Mouse (Mus musculus) heart, embryonic 14.5 days (tissue): ENCODE measurements around the gene Zp1. TPM values are rescaled to one million over a fixed set of nuclear protein-coding genes. Genes with fewer than 3 reads are reported as not detected.

ENCODE experiments used
- ATAC-seq: fragments of 200-750 bp; cut with Nextera tagmentation; 2 replicates; pipeline ENCODE4 v1.8.0; 2017; ENCODE audit warnings: low read depth, moderate TSS enrichment; ENCODE audit not compliant: insufficient number of reproducible peaks, insufficient read depth, low FRiP score
- H3K27ac ChIP-seq, 2 experiments: fragments of 200-500 bp in 1 of 2; fragments of 300-500 bp in 1 of 2; sonication (generic) in 1 of 2; replicated peaks in 1 of 2; 2 replicates each; pipeline ENCODE4 v1.5.1; 2012 to 2014; ENCODE audit warnings: low read depth in 2 of 2, low read length in 2 of 2, control low read depth in 1 of 2, mild to moderate bottlenecking in 1 of 2, mixed read lengths in 1 of 2; ENCODE audit not compliant: control insufficient read depth in 1 of 2, insufficient read depth in 1 of 2
- H3K27me3 ChIP-seq: fragments of 300-500 bp; sonication (generic); 2 replicates; pipeline ENCODE4 v1.6.1; 2014; ENCODE audit warnings: mild to moderate bottlenecking, low read length, control low read depth; ENCODE audit not compliant: control insufficient read depth, insufficient read depth
- H3K36me3 ChIP-seq: fragments of 300-500 bp; sonication (generic); 2 replicates; pipeline ENCODE4 v1.6.1; 2014; ENCODE audit warnings: mild to moderate bottlenecking, control low read depth, low read length, mixed read lengths; ENCODE audit not compliant: control insufficient read depth, insufficient read depth
- H3K4me1 ChIP-seq, 2 experiments: fragments of 200-500 bp in 1 of 2; fragments of 300-500 bp in 1 of 2; sonication (generic) in 1 of 2; 2 replicates each; pipeline ENCODE4 v1.6.1; 2012 to 2014; ENCODE audit warnings: low read length in 2 of 2, control low read depth in 1 of 2, mixed read lengths in 1 of 2; ENCODE audit not compliant: control insufficient read depth in 2 of 2, insufficient read depth in 2 of 2
- H3K4me2 ChIP-seq: fragments of 300-500 bp; sonication (generic); 2 replicates; pipeline ENCODE4 v1.6.1; 2014; ENCODE audit warnings: mild to moderate bottlenecking, low read length
- H3K4me3 ChIP-seq, 2 experiments: fragments of 200-500 bp in 1 of 2; fragments of 300-500 bp in 1 of 2; sonication (generic) in 1 of 2; 2 replicates each; pipeline ENCODE4 v1.5.1; 2012 to 2014; ENCODE audit warnings: low read length in 2 of 2, mild to moderate bottlenecking in 2 of 2, control low read depth in 1 of 2, low read depth in 1 of 2, moderate library complexity in 1 of 2; ENCODE audit not compliant: control insufficient read depth in 1 of 2, insufficient read depth in 1 of 2
- H3K9ac ChIP-seq: fragments of 300-500 bp; sonication (generic); 2 replicates; pipeline ENCODE4 v1.6.1; 2014; ENCODE audit warnings: mild to moderate bottlenecking, low read length
- H3K9me3 ChIP-seq: fragments of 300-500 bp; sonication (generic); 2 replicates; pipeline ENCODE4 v1.6.1; 2016; ENCODE audit warnings: low read length, control low read depth; ENCODE audit not compliant: control insufficient read depth
- WGBS: fragments of 180-500 bp; shearing (Covaris S2); extraction: QIAGEN DNeasy Blood & Tissue Kit; methylation state at CpG from one replicate; pipeline ENCODE4 v1.1.7; 2014; 5-methylcytosine and 5-hydroxymethylcytosine counted together
- polyA plus RNA-seq: library from polyadenylated mRNA; unstranded; fragments of >200 nt; fragmentation: Nextera tagmentation; extraction: Ambion mirVana; gene quantifications from 2 replicates; pipeline ENCODE4 v1.2.1, GENCODE M21; 2014

Gene Zp1
- polyA plus RNA-seq, 1 experiment from 2014 or later: not detected

DNA sequence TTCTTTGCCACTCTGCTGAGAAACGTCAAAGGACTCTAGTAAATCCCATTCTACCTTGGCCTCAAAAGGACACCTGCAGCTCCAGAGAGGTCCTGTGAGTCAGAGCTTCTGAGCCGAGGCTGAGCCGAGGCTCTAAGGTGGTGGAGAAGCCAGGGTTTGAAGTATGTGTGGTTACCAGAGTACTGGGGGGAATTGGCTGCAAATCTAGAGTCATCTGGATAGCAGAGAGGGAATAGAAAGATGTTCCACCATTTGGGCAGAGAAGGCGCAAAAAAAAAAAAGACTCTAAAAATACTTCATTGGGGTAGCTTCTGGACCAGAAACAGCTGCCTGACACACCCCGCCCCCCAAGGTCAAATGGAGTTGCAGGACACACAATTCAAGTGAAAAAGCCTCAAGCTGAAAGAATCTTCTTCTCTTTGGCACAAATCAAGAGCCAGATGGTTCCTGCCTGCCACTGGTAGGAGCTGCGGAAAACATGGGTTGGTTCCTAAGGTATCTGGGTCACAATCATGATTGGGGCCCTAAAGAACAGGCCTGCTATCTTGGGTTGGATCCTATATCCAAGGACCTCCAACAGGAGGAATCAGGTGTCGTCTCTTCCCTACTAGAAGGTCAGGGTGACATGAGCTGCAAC, 42.1 kb downstream of the Zp1 start:
- Histone ChIP-seq H3K4me1 (peaks cover 2 to 24% of the 10 kb centered on the region in 2 experiments; a peak in 3 of 4 replicates), H3K27ac (no peak overlapping the region), H3K4me3 (no peak overlapping the region), H3K36me3 (peaks cover 19% of the 10 kb centered on the region), H3K27me3 (no peaks in the 10 kb centered on the region), H3K9me3 (no peaks in the 10 kb centered on the region), H3K9ac (no peak overlapping the region), H3K4me2 (no peak overlapping the region)
- no peak for ATAC-seq
- WGBS: 84% methylated on average over 7 of the region's 7 CpGs

DNA sequence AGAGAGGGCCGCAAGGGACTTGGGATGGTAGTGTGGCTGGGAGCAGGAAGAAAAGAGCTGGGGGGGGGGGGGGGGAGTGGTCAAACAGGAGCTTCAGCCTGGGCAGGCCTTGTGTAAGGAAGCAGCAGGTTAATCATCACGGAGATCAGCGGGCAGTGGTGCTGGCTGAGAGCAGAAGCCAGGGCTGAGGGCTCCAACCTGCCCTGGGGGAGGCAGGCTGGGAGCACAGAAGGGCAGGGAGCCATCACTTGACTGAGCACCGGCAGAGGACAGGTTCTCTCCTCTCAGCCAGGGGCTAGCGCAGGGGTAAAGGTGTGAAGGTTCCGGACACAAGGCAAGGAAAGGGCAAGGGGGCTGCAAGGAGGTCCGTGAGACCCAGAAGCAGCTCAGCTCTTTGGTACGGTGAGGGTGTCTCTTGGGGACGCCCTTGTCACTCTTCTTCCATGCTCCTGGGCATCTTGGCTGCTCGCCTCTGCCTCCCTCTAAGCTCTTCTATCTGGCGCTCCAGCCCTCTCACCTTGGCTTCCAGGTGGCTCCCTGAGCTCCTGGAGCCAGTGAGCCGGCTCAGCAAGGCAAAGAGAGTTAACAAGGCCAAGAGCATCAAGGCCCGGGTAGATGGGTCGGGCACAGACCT, 49.0 kb downstream of the Zp1 start:
- no peak overlapping the region for H3K4me2 ChIP-seq
- 78% methylated on average over 14 of the region's 14 CpGs for WGBS
- H3K4me3 ChIP-seq: no peak overlapping the region
- H3K9ac ChIP-seq: no peak overlapping the region
- no peak overlapping the region for H3K27ac ChIP-seq
- H3K9me3 ChIP-seq: no peaks in the 10 kb centered on the region
- ATAC-seq: no peak
- peaks cover 9 to 19% of the 10 kb centered on the region in 2 experiments for H3K4me1 ChIP-seq
- peaks cover 42% of the 10 kb centered on the region for H3K36me3 ChIP-seq
- no peaks in the 10 kb centered on the region for H3K27me3 ChIP-seq

DNA sequence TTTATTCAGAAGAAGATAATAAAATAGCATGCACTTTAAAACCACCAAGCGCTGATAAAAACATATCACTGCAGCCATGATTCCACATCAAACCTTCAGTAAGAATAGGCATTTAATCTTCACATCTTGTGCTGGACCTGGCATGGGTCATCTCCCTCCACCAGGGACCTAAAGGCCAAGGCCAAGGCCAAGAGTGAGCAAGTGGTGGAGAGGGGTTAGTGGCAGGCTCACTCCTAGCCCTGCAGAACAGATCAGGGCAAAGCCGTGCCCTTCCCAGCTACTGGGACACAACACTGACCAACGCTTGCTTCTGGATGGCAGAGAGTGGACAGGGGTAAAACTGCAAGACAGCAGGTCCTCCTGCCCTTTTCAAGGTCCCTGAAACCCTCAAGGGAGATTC, 49.8 kb downstream of the Zp1 start:
- H3K9ac ChIP-seq: no peak overlapping the region
- no peaks in the 10 kb centered on the region for H3K27me3 ChIP-seq
- H3K27ac ChIP-seq: no peak overlapping the region
- H3K4me3 ChIP-seq: no peak overlapping the region
- H3K9me3 ChIP-seq: no peaks in the 10 kb centered on the region
- H3K4me2 ChIP-seq: no peak overlapping the region
- H3K36me3 ChIP-seq: peaks cover 49% of the 10 kb centered on the region
- no peak for ATAC-seq
- peaks cover 9 to 19% of the 10 kb centered on the region in 2 experiments for H3K4me1 ChIP-seq
- WGBS: 86% methylated on average over 3 of the region's 3 CpGs

- peaks cover 56% of the 10 kb centered on the region for H3K36me3 ChIP-seq
These were observed 50.4 kb downstream of the Zp1 start, which contains the start of gene Tmem132a for GRCm38 (mm10) chr19:10869886-10870527. Tmem132a (minus strand) TSS chr19:10869940.

GRCm38 (mm10) chr19:10869241-10869885, 51.1 kb downstream of the Zp1 start:
- ATAC-seq: peak; percentile 81
- H3K27ac ChIP-seq: peak overlapping the region; percentile 62 to 64
- WGBS: under 1% methylated on average over 42 of the region's 43 CpGs

More at GRCm38 (mm10) chr19:10869886-10870527, 50.4 kb downstream of the Zp1 start, which contains the start of gene Tmem132a:
- H3K27me3 ChIP-seq: no peaks in the 10 kb centered on the region
- H3K4me3 ChIP-seq: peak within 1 kb of the TSS; percentile 85 to 96
- peaks cover 9 to 19% of the 10 kb centered on the region in 2 experiments for H3K4me1 ChIP-seq
- no peak for ATAC-seq
- 4% methylated on average over 8 of the region's 8 CpGs for WGBS
- H3K27ac ChIP-seq: peak within 1 kb of the TSS; percentile 62 to 64
- H3K9me3 ChIP-seq: no peaks in the 10 kb centered on the region
- peak within 1 kb of the TSS; percentile 92 for H3K9ac ChIP-seq
- peak within 1 kb of the TSS; percentile 83 for H3K4me2 ChIP-seq

GRCm38 (mm10) chr19:10868623-10869141, 51.8 kb downstream of the Zp1 start:
- H3K27ac ChIP-seq: peak overlapping the region in 1 of 2 experiments; percentile 64; a peak in 1 of 4 replicates
- H3K4me1 ChIP-seq: peaks cover 9 to 19% of the 10 kb centered on the region in 2 experiments
- peaks cover 61% of the 10 kb centered on the region for H3K36me3 ChIP-seq
- 0% methylated on average over 17 of the region's 17 CpGs for WGBS
- H3K9ac ChIP-seq: peak overlapping the region; percentile 92
- H3K4me3 ChIP-seq: peak overlapping the region; percentile 85 to 96
- H3K4me2 ChIP-seq: peak overlapping the region; percentile 83
- no peaks in the 10 kb centered on the region for H3K27me3 ChIP-seq
- peak; percentile 9; the same call in 1 of the 2 replicates for ATAC-seq
- no peaks in the 10 kb centered on the region for H3K9me3 ChIP-seq

More at GRCm38 (mm10) chr19:10869241-10869885, 51.1 kb downstream of the Zp1 start:
- H3K9ac ChIP-seq: peak overlapping the region; percentile 92
- H3K4me2 ChIP-seq: peak overlapping the region; percentile 83
- H3K27me3 ChIP-seq: no peaks in the 10 kb centered on the region
- no peaks in the 10 kb centered on the region for H3K9me3 ChIP-seq
- H3K4me1 ChIP-seq: peaks cover 9 to 19% of the 10 kb centered on the region in 2 experiments
- H3K36me3 ChIP-seq: peaks cover 61% of the 10 kb centered on the region
- peak overlapping the region; percentile 85 to 96 for H3K4me3 ChIP-seq
